Mouse (Mus musculus) liver, adult 2 months (tissue): ENCODE results near the gene Rhoh. TPM values are rescaled to one million over a fixed set of nuclear protein-coding genes. Genes with fewer than 3 reads are reported as not detected.

Experiments
- DNase-seq: peaks from one replicate; pipeline ENCODE4 v3.0.0-alpha.2; 2011; ENCODE audit warnings: low read depth, low spot score; ENCODE audit errors: extremely low read depth
- H3K27ac ChIP-seq: fragments of 200-500 bp; replicated peaks from 2 replicates; pipeline ENCODE4 v1.5.1; 2012; ENCODE audit warnings: low read depth, mild to moderate bottlenecking, control low read depth, inconsistent platforms, low read length; ENCODE audit not compliant: insufficient read depth
- H3K27me3 ChIP-seq: fragments of 200-500 bp; 2 replicates; pipeline ENCODE4 v1.6.1; 2012; ENCODE audit warnings: mild to moderate bottlenecking, moderate library complexity, low read length, inconsistent platforms; ENCODE audit not compliant: control insufficient read depth, insufficient read depth
- H3K36me3 ChIP-seq: fragments of 200-500 bp; 2 replicates; pipeline ENCODE4 v1.6.1; 2012; ENCODE audit warnings: low read length, inconsistent platforms; ENCODE audit not compliant: control insufficient read depth, insufficient read depth
- H3K4me1 ChIP-seq: fragments of 200-500 bp; 2 replicates; pipeline ENCODE4 v1.6.1; 2011; ENCODE audit warnings: low read length; ENCODE audit not compliant: control insufficient read depth, insufficient read depth
- H3K4me3 ChIP-seq: fragments of 200-500 bp; 2 replicates; pipeline ENCODE4 v1.5.1; 2011; ENCODE audit warnings: low read depth, mild to moderate bottlenecking, control low read depth, low read length, moderate library complexity; ENCODE audit not compliant: insufficient read depth
- H3K79me2 ChIP-seq: fragments of 200-500 bp; 2 replicates; pipeline ENCODE4 v1.6.1; 2012; ENCODE audit warnings: inconsistent platforms, mild to moderate bottlenecking, low read length, moderate library complexity; ENCODE audit not compliant: control insufficient read depth, insufficient read depth
- H3K9ac ChIP-seq: fragments of 200-500 bp; 2 replicates; pipeline ENCODE4 v1.6.1; 2012; ENCODE audit warnings: low read depth, mild to moderate bottlenecking, control low read depth, inconsistent platforms, low read length
- CTCF ChIP-seq: fragments of 200-500 bp; IDR thresholded peaks from 2 replicates; pipeline ENCODE4 v1.5.1; 2011; ENCODE audit warnings: low read depth, low read length, control low read depth
- POLR2A ChIP-seq: fragments of 200-500 bp; IDR thresholded peaks from 2 replicates; pipeline ENCODE4 v1.6.1; 2011; ENCODE audit warnings: low read length, control low read depth; ENCODE audit not compliant: insufficient read depth; ENCODE audit errors: extremely low read depth
- WGBS: fragments of 180-500 bp; shearing (Covaris S2); methylation state at CpG from one replicate; pipeline ENCODE4 v1.1.7; 2018; 5-methylcytosine and 5-hydroxymethylcytosine counted together
- polyA plus RNA-seq: library from polyadenylated mRNA; depleted of rRNA; stranded (reverse); fragments of >200 nt; gene quantifications from 2 replicates; pipeline ENCODE4 v1.2.3, GENCODE M21; 2012
- total RNA-seq: library from RNA; depleted of rRNA; stranded (reverse); fragments of >200 nt; gene quantifications from 2 replicates; pipeline ENCODE4 v1.2.3, GENCODE M21; 2014

Gene Rhoh
- total and polyA plus RNA-seq, 2 experiments: 0.22 to 1.2 TPM

DNA sequence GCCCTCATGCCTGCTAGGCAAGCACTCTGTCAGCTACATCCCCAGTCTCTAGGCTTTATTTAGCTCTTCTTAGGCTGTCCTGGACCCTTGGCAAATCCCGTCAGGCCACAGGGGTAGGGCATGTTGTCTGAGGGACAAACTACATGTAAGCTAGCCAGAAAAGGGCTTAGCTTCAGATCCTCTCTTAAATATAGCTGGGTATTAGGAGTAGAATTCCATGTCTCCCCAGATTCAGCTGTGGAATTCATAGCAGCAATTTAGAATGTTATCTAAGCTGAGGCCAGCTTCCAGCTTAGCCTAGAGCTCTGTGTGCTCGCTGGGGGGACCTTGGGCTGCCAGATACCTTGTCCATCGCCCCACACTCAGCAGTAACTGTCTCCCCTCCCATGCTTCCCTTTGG, 14.1 kb upstream of the Rhoh start:
- Histone ChIP-seq H3K9ac (no peak overlapping the region), H3K4me1 (no peaks in the 10 kb centered on the region), H3K27ac (no peak overlapping the region), H3K79me2 (no peaks in the 10 kb centered on the region), H3K36me3 (no peaks in the 10 kb centered on the region), H3K4me3 (no peak overlapping the region), H3K27me3 (no peaks in the 10 kb centered on the region)
- 89% methylated on average over 3 of the region's 3 CpGs for WGBS
- TF ChIP-seq POLR2A: no peak
- no peak for TF ChIP-seq CTCF
- no peak for DNase-seq

DNA sequence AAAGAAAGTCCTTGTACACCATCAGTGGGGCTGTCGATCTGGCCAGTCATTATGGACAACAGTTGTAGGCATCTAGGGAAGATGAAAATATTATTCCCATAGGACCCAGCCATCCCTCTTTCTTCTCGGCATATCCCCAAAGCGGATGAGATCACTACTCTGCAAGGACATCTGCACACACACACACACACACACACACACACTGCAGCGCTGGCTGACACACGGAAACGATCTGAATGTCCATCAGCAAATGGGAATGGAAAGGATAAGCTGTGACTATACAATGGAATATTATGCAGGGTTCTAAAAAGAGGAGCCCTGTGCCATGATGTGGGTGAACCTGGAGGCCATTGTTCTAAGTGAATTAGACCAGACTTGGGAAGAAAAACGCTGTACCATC, 13.4 kb upstream of the Rhoh start:
- Histone ChIP-seq H3K4me3 (no peak overlapping the region), H3K36me3 (no peaks in the 10 kb centered on the region), H3K79me2 (no peaks in the 10 kb centered on the region), H3K27ac (no peak overlapping the region), H3K9ac (no peak overlapping the region), H3K27me3 (no peaks in the 10 kb centered on the region), H3K4me1 (no peaks in the 10 kb centered on the region)
- 88% methylated on average over 7 of the region's 7 CpGs for WGBS
- no peak for DNase-seq
- TF ChIP-seq CTCF: no peak
- TF ChIP-seq POLR2A: no peak

DNA sequence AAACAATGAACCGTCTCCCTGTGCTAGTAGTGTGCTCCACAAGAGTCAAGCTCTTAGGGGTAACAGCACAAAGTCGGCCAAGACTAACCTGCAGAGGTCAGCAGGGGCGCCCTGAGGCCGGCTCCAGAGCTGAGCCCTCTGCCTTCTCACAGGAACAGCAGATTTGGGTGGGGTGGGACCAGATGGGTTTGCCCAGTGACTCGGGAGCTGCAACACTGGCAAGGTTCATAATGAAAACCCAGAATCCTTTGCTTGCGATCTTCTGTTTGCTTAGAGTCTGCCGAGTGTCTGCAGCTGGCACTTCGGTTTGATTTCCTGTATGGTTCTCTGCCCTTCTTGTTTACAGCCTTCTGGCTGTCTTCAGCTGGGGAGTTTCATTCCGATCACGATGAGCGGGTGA, 10.2 kb upstream of the Rhoh start:
- WGBS: 67% methylated on average over 11 of the region's 11 CpGs
- H3K27ac ChIP-seq: no peak overlapping the region

DNA sequence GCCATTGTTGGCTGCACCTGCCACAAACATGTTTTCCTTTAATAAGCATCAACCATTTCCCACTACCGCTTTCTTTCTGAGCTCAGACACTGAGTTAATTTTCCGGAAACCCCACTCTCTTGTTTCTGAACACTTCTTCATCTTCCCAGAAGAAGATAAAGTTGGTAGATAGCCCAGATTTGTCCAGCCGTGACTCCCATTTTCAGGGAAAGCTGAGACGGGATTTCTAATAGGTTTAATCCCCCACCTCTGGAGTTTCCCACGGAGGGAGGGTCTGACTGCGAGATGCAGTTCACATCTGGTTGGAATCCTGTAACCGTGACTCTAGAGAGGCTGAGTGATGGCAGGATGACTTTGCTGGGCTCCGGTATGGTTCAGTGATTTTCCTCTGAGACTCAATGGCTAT, 6.2 kb upstream of the Rhoh start:
- H3K4me1 ChIP-seq: no peaks in the 10 kb centered on the region
- no peak for DNase-seq
- H3K36me3 ChIP-seq: no peaks in the 10 kb centered on the region
- WGBS: 85% methylated on average over 8 of the region's 8 CpGs
- H3K79me2 ChIP-seq: no peaks in the 10 kb centered on the region
- H3K4me3 ChIP-seq: no peak overlapping the region
- H3K27me3 ChIP-seq: no peaks in the 10 kb centered on the region
- H3K27ac ChIP-seq: no peak overlapping the region
- no peak for TF ChIP-seq CTCF
- TF ChIP-seq POLR2A: no peak
- H3K9ac ChIP-seq: no peak overlapping the region

More for the DNA sequence above, 10.2 kb upstream of the Rhoh start:
- H3K36me3 ChIP-seq: no peaks in the 10 kb centered on the region
- H3K79me2 ChIP-seq: no peaks in the 10 kb centered on the region
- DNase-seq: no peak
- no peak overlapping the region for H3K9ac ChIP-seq
- H3K4me1 ChIP-seq: no peaks in the 10 kb centered on the region
- H3K27me3 ChIP-seq: no peaks in the 10 kb centered on the region
- H3K4me3 ChIP-seq: no peak overlapping the region
- TF ChIP-seq POLR2A: no peak
- TF ChIP-seq CTCF: no peak

DNA sequence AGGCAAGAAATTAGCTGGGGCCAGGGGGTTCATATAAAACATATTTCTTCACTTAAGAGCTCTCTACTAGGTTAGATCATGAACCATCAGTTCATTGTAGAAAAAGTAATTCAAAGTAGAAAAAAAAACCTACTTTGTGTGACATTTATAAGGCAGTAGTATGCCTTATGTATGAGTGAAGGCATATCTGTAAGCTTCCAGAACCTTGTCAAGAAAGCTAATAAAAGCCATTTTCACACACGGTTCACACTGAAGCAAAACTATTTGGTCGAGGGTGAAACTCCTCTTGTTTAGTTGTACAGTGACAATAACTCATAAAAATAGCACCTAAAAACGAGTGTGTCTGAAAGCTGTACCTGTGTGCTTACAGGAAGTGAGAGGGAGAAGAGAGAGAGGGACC, 5.4 kb upstream of the Rhoh start:
- TF ChIP-seq POLR2A (no peak), CTCF (no peak)
- Histone ChIP-seq H3K27me3 (no peaks in the 10 kb centered on the region), H3K4me1 (no peaks in the 10 kb centered on the region), H3K27ac (no peak overlapping the region), H3K9ac (no peak overlapping the region), H3K4me3 (no peak overlapping the region), H3K36me3 (no peaks in the 10 kb centered on the region), H3K79me2 (no peaks in the 10 kb centered on the region)
- DNase-seq: no peak
- 74% methylated on average over 3 of the region's 3 CpGs for WGBS

DNA sequence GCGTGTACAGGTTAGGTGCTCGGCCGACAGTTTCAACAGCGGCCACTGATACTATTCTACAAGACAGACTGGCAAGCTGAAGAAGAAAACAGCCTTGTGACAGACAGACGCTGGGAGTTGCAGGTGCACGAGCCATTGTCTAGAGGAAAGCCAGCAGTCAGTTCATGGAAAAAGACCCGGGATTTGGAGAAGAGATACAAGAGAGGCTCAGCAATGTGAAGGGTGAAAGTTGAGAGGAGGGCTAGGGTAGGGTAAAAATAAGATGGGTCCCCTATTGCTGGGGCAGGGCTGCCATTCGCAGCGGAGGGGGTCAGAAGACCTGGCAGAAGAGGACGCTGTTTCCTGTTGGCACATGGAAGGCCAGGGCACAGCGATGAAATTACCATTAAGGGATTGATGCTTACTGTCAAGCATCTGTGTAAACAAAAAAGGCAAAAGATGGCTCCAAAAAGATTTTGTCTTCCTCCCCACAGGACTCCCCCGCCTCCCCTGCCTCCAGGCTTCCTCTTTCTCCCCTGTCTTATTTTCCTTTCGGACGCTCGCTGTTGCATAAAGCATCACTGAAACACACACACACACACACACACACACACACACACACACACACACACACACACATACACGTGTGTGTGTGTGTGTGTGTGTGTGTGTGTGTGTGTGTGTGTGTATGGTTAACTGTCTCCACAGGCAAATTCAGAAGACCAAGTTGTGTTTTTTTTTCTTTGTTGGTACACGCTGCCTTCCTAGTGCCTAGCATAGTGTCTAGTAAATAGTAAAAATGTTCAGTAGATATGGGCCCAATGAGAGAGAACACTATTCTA, 4.2 kb upstream of the Rhoh start:
- Histone ChIP-seq H3K79me2 (no peaks in the 10 kb centered on the region), H3K36me3 (no peaks in the 10 kb centered on the region), H3K27me3 (no peaks in the 10 kb centered on the region), H3K4me1 (no peaks in the 10 kb centered on the region), H3K27ac (no peak overlapping the region), H3K9ac (no peak overlapping the region), H3K4me3 (no peak overlapping the region)
- DNase-seq: no peak
- TF ChIP-seq POLR2A: no peak
- TF ChIP-seq CTCF: no peak
- WGBS: 83% methylated on average over 16 of the region's 17 CpGs
